Mouse (Mus musculus): ENCODE data around the gene Tmem30b. TPM values are rescaled to one million over a fixed set of nuclear protein-coding genes. Genes with fewer than 3 reads are reported as not detected.
A peak's percentile ranks its signal among the peaks of the same experiment; 100 is the strongest.
"Not testable (repeated sequence)": the region's sequence is repeated elsewhere in the genome, so short reads cannot be mapped to it uniquely, and the experiment has no call there.

Tmem30b gene
- total RNA-seq (2021), result under 1 TPM in 1 of 2 experiments, not detected in 1; 0.10 TPM
- long read RNA-seq, result 0 reads

DNA sequence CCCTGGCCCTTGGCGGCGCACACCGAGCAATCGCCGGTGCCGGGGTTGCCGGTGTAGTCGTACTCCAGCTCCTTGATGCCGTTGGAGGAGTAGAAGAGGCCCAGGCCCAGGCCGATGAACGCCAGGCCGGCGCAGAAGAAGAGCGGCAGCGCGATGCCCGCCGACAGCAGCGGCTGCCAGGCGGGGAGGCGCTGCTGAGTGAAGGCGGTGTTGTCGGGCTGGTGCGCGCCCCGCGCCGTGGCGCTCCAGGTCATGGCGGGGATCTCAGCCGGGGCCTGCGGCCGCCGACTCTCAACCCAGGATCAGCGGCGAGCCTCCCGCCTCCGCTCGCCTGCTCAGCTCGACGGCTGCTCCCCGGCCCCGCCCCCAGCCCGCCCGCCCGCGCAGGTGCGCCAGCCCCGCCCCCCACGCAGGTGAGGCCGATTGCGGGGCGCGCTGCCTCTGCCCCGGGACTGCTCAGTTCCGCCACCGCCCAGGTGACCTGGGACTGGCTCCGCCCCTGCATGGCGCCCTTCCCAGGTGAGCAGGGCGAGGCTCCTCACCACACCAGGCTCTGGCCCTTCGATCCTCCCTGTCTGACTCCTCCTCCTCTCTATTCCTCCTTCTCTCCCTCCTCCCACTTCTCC is at the start of gene Tmem30b:
Gene Tmem30b, minus strand, starts transcription at position 307 of the 626 bp plus-strand sequence.
- no peak for DNase-seq (ENCODE audit: low spot score in 2 of 2)

- no peak for DNase-seq (ENCODE audit: low spot score in 2 of 2)
Observed at GRCm38 (mm10) chr12:73595226-73595625, 49.0 kb upstream of the Tmem30b start.

DNA sequence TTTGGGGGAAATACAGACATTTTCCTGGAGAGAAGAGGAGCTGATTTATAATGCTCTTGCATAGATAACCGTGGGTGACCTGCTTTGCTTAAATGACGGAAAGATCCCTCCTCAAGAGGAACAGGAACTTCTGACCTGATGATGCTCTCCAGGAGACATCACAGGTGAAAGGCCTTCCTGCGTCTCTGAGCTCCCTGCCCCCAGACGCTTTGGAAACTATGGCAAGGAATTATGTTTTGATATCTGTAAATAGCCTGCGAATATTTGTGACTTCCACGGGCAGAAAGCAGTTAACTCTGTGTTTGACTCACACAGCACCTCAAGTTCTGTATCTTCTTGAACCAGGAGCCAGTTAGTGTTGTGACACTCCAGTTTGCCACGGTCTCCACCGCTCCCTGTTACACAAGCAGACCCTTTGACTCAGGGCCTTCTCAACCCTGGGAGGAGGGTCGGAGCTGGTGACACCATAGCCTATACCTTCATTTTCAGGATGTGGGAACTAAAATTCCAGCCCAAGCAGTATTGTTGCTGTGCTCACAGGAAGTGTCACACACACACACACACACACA is 48.1 kb upstream of the Tmem30b start:
- no peak for DNase-seq (ENCODE audit: low spot score in 2 of 2)

- peak in 1 of 2 experiments; percentile 9 for DNase-seq (ENCODE audit: low spot score in 2 of 2)
Observed at GRCm38 (mm10) chr12:73593021-73593798, 47.0 kb upstream of the Tmem30b start.

GRCm38 (mm10) chr12:73591625-73592024 is 45.4 kb upstream of the Tmem30b start:
- no peak for DNase-seq (ENCODE audit: low spot score in 2 of 2)

GRCm38 (mm10) chr12:73590627-73591276 is 44.6 kb upstream of the Tmem30b start:
- no peak for DNase-seq (ENCODE audit: low spot score in 2 of 2)

- no peak for DNase-seq (ENCODE audit: low spot score in 2 of 2)
Observed at GRCm38 (mm10) chr12:73587262-73587661, 41.1 kb upstream of the Tmem30b start.

DNA sequence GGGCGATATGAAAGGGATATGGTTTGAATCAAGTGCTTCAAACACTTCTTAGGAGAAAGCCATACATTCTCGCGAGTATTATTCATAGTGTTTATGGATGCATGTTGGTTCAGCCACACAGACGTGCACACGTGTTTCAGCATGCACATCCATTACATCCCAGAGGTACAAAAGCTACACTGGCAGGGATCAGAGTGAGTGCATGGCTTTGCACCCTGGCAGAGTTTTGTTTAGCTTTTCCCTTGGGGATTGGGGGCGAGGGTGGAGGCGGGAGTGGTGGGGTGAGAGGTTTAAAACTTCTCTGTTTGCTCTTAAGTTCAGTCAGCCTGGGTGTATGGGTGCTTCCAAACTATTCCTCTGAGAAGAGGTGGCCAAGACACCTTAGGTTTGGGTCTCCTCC is 39.7 kb upstream of the Tmem30b start:
- no peak for DNase-seq (ENCODE audit: low spot score in 2 of 2)

DNA sequence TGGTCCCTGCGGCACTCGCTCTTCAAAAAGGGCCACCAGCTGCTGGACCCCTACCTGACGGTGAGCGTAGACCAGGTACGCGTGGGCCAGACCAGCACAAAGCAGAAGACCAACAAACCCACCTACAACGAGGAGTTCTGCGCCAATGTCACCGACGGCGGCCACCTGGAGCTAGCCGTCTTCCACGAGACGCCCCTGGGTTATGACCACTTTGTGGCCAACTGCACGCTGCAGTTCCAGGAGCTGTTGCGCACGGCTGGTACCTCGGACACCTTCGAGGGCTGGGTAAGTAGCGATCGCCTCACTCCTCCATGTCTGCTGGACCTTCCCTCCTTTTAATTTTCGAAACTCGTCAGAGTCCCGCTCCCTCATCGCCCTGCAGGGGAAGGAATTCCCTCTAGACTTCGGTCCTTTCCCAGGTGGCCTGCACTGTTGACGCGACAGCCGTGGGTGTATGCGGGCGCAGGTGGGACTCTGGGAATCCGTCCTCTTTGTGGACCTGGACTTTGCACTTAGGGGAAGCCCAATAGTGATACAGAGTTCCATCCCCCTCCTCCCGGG is 39.1 kb upstream of the Tmem30b start:
- DNase-seq (ENCODE audit: low spot score in 2 of 2), result no peak

DNA sequence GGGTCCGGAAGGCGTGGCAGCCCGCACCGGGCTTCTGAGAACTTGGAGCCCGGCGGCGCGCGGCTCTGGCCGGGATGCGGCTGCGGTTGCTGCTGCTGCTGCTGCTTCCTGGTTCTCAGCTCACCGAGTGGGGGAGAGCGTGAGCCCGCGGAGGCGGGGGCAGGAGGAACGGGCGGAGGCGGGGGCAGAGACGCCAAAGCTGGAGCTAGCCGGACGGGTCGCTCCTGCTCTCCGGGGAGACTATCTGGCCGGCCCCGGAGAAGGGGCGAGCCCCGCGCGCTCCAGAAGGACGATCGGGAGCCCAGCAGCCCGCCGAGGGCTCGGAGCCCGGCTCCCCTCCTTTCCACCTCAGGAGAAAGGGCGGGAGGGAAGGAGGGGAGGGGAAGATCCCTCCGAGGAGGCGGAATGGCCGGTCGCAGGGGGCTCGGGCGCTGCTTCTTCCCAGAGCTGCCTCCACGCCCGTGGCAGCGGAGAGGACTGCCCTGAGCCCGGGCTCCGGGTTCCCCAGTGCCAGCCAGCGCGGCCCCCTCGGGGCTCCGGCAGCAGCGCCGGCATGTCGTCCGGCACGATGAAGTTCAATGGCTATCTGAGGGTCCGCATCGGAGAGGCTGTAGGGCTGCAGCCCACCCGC is 38.5 kb upstream of the Tmem30b start, which contains the start of gene Prkch:
Gene Prkch, plus strand, starts transcription at position 187 of the 631 bp plus-strand sequence.
- peak; percentile 28 to 47 for DNase-seq (ENCODE audit: low spot score in 2 of 2)

- DNase-seq (ENCODE audit: low spot score in 2 of 2), result no peak
Observed at GRCm38 (mm10) chr12:73583813-73584609, 37.8 kb upstream of the Tmem30b start.

DNA sequence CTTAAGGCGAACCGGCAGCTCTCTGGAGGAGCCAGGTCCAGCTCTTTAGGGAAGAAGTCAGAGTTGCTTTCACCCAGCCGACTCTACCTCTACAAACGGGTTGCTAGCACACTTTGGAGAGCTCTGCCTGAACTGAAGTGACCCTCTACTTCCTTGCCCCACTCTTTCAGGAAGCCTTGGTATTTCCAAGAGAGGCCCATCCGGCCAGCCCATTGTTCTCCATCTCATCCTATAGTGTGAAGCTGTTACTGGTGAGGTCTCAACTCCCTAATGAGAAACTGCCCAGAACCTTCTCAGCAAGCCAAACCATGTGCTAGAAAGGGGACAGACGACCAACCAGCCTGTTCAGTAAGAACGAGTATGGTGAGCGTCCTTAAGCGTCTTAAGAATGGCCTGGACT is 37.1 kb upstream of the Tmem30b start:
- DNase-seq (ENCODE audit: low spot score in 2 of 2), result no peak

DNA sequence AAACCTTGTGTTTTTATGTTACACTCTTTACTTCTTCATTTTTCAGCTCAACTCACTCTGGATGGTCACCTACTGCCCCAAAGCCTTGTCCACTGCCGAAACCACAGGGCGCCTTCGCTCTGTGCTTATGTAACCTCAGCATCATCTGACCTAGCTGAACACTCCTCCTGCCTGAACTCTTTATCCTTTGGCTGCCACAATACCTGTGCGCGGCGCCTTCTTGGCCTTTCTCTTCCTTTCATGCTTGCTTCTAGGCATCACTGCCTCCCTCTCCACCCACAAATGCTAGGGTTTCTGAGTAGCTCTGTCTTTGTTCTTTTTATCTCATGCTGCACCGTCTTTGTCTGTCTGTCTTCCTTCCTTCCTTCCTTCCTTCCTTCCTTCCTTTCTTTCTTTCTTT is 34.6 kb upstream of the Tmem30b start:
- no peak for DNase-seq (ENCODE audit: low spot score in 2 of 2)

DNA sequence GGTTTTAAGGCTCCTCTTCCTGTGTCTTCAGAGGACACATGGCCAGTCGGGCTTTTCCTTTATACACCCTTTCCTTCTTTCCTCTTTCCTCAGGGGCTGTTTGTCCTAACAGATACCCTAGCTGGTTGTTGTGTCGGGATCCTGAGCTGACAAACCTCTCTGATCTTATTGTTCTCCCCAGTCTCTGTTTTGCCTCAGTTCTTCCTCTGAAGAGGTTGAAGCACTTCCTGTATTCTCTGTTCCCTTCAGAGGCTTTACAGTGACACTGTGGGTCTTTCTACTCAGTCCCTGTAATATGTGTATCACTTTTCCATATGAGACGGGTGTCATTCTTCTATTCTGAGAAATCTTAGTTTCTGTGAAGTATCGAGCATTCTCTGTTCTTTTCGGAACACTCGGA is 31.9 kb upstream of the Tmem30b start:
- no peak for DNase-seq (ENCODE audit: low spot score in 2 of 2)

GRCm38 (mm10) chr12:73574632-73575031 is 28.4 kb upstream of the Tmem30b start:
- no peak for DNase-seq (ENCODE audit: low spot score in 2 of 2)

DNA sequence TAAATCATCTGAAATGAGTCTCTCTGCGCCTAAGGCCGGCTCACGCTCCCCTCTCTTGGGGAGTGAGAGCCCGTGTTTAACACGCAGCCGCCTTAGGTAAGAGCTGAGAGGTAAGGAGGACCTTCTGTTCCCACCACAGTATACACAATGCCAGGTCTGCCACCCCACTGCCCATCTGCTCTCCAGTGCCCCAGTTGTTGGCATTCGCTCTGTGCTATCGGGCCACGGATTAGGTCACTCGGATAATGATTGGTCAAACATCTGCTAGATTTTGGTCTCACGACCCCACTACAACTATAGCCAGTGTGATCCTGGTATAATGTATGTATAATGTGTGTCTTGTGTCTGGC is 19.4 kb upstream of the Tmem30b start:
- no peak for DNase-seq (ENCODE audit: low spot score in 2 of 2)

DNA sequence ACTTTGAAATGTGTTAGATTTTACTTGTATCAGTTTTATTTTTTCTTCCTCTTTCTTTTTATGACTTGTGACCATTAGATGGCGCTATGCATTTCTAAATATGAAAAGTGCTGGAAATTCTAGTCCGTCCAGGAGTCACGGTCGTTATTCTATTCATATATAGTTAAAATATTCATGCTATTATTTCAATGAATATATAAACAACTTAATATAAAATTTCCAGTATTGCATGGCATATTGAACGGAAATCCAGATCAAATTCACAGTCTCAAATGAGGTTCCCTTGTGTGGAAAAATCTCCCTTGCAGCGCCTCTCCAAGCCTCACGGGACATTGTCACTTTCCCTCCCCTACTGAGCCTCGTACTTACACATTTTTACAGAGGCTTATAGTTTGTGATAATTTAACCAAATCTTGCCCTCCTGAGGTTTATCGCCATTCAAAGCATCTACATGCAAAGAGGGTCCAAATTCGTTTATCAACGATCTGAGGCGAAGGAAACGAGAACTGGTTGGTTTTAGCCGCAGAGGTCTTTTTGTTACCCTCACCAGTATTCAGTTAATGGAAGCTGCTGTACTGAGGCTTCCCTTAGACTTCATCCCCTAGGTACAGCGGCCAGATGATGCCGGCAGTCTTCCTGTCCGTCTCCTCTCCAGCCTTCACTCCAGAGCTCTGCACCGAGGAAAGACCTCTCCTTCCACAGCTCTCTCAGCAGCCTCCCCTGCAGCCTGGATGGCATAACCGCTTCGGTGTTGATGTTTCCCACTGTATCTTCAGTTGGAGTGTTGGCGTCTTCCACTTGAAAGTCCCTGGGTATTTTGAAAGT is 18.8 kb upstream of the Tmem30b start:
- DNase-seq (ENCODE audit: low spot score in 2 of 2), result peak in 1 of 2 experiments; percentile 35

DNA sequence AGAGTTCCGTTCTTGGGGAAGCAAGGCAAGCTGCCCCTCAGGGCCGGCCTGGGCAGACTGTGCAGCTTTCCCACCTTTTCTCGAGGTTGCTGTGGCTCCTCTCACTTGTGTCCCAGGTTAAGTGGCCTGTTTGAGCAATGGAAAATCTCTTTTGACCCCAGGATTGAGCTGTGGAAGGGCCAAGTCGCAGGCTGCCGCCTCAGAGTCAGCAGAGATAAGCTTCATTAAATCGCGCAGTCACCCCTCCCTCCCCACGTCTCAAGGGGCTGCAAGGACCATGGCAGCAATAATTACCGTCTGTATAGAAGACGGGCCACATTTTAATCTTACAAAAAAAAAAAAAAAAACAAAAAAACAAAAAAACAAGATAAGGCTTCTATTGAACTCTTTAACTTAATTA is 18.0 kb upstream of the Tmem30b start:
- no peak for DNase-seq (ENCODE audit: low spot score in 2 of 2)

- DNase-seq (ENCODE audit: low spot score in 2 of 2), result not testable (repeated sequence)
Observed at GRCm38 (mm10) chr12:73563122-73563521, 16.9 kb upstream of the Tmem30b start.

Data from layer of hippocampus, adult 18-20 months (tissue).